Mouse (Mus musculus) cerebellum, postnatal 14 days (tissue): Measurements from ENCODE around the gene Hoxa1.
A peak's percentile ranks its signal among the peaks of the same experiment; 100 is the strongest.

Source experiments
- DNase-seq, 2 experiments: peaks; one replicate each; pipeline ENCODE4 v3.0.0; 2021; ENCODE audit warnings: mixed read lengths in 2 of 2

Gene Hoxa1

GRCm38 (mm10) chr6:52157466-52158275, 446 bp downstream of the Hoxa1 start:
- peak in 1 of 2 experiments; percentile 3 for DNase-seq

- peak in 1 of 2 experiments; percentile 3 for DNase-seq
These were observed 1.4 kb downstream of the Hoxa1 start for GRCm38 (mm10) chr6:52156551-52157200.

GRCm38 (mm10) chr6:52155471-52155870, 2.6 kb downstream of the Hoxa1 start:
- no peak for DNase-seq

GRCm38 (mm10) chr6:52154044-52154443, 4.1 kb downstream of the Hoxa1 start:
- DNase-seq: peak in 1 of 2 experiments; percentile 21

DNA sequence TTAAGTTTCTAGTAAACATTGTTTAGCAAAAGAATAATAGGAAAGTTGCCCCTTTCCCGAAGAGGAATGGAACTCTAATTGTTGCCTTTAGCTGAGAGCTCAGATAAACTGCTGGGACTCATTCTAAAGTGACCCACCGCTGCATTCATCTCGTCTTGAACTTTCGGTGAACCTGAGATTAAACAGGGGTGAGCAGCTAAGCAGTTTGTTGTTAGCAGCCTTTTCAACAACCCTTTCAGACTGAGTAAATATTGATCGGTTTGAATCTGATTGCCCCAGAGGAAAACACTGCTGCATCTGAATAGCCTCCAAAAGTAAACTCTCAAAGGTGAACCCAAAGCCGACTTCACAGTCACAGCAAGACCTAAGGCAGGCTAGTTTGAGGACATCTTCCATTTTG, 4.8 kb downstream of the Hoxa1 start:
- DNase-seq: peak in 1 of 2 experiments; percentile 20

- DNase-seq: no peak
These were observed 5.6 kb downstream of the Hoxa1 start for GRCm38 (mm10) chr6:52152226-52153193.

- no peak for DNase-seq
These were observed 6.5 kb downstream of the Hoxa1 start for GRCm38 (mm10) chr6:52151571-52151970.

- DNase-seq: no peak
These were observed 7.6 kb downstream of the Hoxa1 start for GRCm38 (mm10) chr6:52150401-52150966.

DNA sequence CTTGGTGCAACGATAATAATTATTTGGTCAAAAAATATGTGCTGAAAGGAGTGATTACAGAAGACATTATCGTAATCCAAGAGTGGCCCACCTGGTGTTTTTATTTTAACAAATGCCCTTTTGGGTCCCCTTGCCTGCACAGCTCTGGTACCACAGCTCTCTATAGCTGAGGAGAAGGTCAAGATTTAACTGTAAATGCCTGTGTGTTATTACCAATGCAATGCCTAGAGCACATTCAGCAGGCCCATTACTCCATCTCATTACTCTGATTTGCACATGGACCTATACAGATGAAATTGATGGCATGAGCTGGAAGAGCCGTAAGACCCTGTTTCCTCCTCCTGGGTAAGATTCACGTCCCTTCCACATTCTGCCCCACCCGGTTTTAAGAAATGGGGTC, 19.0 kb downstream of the Hoxa1 start:
- DNase-seq: no peak

- no peak for DNase-seq
These were observed 19.5 kb downstream of the Hoxa1 start for GRCm38 (mm10) chr6:52138576-52138975.

GRCm38 (mm10) chr6:52137841-52138535, 20.1 kb downstream of the Hoxa1 start:
- no peak for DNase-seq

DNA sequence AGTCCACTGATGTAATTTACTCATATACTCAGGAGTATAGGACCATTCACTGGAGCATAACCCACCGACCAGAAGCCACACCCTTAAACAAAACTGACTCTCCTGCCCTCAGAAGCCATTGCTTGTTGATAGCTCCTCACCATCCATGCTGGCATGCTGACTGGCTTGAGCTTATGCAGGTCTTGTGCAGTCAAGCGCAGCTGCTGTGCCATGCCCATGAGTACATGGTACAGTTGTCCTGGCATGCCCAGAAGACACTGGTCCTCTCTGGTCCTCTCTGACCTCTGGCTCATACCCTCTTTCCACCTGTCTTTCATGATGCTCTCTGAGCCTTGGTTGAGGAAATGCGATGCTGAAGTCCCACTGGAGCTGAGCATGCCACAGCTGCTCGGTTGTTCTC, 34.4 kb downstream of the Hoxa1 start:
- no peak for DNase-seq

DNA sequence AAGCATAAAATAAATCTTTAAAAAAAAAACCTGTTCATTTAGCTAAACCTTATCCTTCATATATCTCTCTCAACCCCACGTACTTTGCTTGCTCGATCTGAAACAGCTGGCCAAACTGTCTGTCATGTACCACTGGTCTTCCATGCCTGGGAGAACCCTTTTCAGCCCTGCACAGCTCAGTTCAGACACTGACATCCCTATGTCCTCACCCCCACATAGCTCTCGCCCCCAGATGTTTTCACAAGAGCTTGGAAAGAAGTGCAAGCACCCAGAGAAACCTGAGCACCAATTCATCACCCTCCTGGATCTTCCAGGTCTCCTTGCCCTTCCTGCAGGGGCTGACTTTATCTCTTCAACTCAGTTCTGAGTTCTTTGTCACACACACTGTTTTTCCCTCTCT, 36.9 kb downstream of the Hoxa1 start:
- no peak for DNase-seq

GRCm38 (mm10) chr6:52118903-52119635, 39.0 kb downstream of the Hoxa1 start:
- no peak for DNase-seq

- DNase-seq: no peak
These were observed 42.2 kb downstream of the Hoxa1 start for GRCm38 (mm10) chr6:52115899-52116298.

DNA sequence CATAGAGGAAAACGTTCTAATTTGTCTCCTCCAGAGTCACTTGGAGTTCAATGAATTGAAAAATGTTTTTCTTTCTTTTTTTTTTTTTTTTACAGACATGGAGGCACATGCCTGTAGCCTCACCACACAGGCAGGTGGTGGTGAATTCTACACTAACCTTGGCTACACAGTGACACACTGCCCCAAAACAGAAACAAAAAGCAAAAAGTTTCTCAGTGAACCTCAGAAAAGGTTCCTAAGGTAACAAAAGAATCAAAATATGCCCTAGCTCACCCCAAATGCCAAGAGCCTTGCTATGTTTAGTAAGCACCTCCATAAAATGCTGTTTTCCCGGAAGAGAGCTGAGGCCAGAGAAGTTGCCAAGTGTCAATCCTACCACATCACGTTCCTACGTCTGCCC, 46.3 kb downstream of the Hoxa1 start:
- no peak for DNase-seq

- DNase-seq: no peak
These were observed 50.7 kb downstream of the Hoxa1 start for GRCm38 (mm10) chr6:52107400-52107799.

- no peak for DNase-seq
These were observed 51.4 kb downstream of the Hoxa1 start for GRCm38 (mm10) chr6:52106716-52107115.

- no peak for DNase-seq
These were observed 51.9 kb downstream of the Hoxa1 start for GRCm38 (mm10) chr6:52106178-52106577.
